16 mouse cellular contexts compared by ENCODE assay signal in genomic region chr19:57605941-57606340, GRCm38 (mm10).
"Had no signal": no experiment of that assay in that cellular context is flagged by ENCODE, and none has a peak within 500 bp of the region (broad histone marks: within the 10 kb centered on the region; RNA-seq: fewer than 3 reads in every experiment).

No protein-coding gene starts in this region.

- DNase-seq: kidney, adult 18-20 months; kidney, postnatal 14 days; left cerebral cortex, postnatal 4 days; liver, embryonic 13.5 days; liver, postnatal 0 days; lung, postnatal 10 days; right cerebral cortex, adult 18-20 months; right cerebral cortex, postnatal 25 days; thymus, adult 18-20 months; thymus, postnatal 25 days had no signal

- ATAC-seq: liver, postnatal 0 days; midbrain, embryonic 16.5 days had no signal

- H3K27me3 ChIP-seq: limb, embryonic 15.5 days; midbrain, embryonic 12.5 days; neural tube, embryonic 15.5 days had no signal

- H3K27ac ChIP-seq: limb, embryonic 15.5 days; liver, embryonic 13.5 days; macrophage; midbrain, embryonic 12.5 days; neural tube, embryonic 15.5 days had no signal

- H3K4me2 ChIP-seq: liver, embryonic 13.5 days; midbrain, embryonic 12.5 days; neural tube, embryonic 15.5 days had no signal

- H3K4me3 ChIP-seq: limb, embryonic 15.5 days; liver, embryonic 13.5 days; megakaryocyte, embryonic 14.5 days; midbrain, embryonic 12.5 days; neural tube, embryonic 15.5 days had no signal

- H3K9ac ChIP-seq: limb, embryonic 15.5 days; liver, embryonic 13.5 days; liver, postnatal 0 days; midbrain, embryonic 12.5 days; neural tube, embryonic 15.5 days had no signal

- H3K9me3 ChIP-seq: limb, embryonic 15.5 days; liver, embryonic 13.5 days; megakaryocyte, embryonic 14.5 days; midbrain, embryonic 12.5 days; neural tube, embryonic 15.5 days had no signal

- H3K36me3 ChIP-seq: limb, embryonic 15.5 days; liver, embryonic 13.5 days; midbrain, embryonic 12.5 days; neural tube, embryonic 15.5 days had no signal
